Mouse (Mus musculus) Patski (cell line): ENCODE results near the gene Hoxc11. TPM values are rescaled to one million over a fixed set of nuclear protein-coding genes. Genes with fewer than 3 reads are reported as not detected.

ENCODE experiments used
- ATAC-seq: fragments of 100-300 bp; one replicate; pipeline ENCODE4 v1.8.0; 2021
- CTCF ChIA-PET: fragments of 350-600 bp; sonication (Branson Sonifier 250); formaldehyde crosslinking; loops from one replicate; lab custom pipeline; 2022; ENCODE audit warnings: inconsistent platforms; lab: Charles Lee
- POLR2A ChIA-PET: fragments of 350-600 bp; sonication (Branson Sonifier 250); formaldehyde crosslinking; loops from one replicate; lab custom pipeline; 2022; ENCODE audit warnings: antibody characterized with exemption, inconsistent platforms; lab: Charles Lee
- DNase-seq: peaks from one replicate; pipeline ENCODE4 v3.0.0-alpha.2; 2011; ENCODE audit warnings: low read depth, low spot score
- H3K27me3 ChIP-seq: fragments of 371-371 bp; one replicate; pipeline ENCODE4 v1.5.1; 2021
- CTCF ChIP-seq: fragments of 100-300 bp; IDR thresholded peaks from one replicate; pipeline ENCODE4 v1.5.1; 2021
- in situ Hi-C: fragments of 300-500 bp; cut with MboI; formaldehyde crosslinking; loops from 3 replicates; pipeline ENCODE4 v1.11.1; 2018; ENCODE audit warnings: low pct_unique_long_range_greater_than_20kb, mixed read lengths
- polyA plus RNA-seq: library from polyadenylated mRNA; unstranded; gene quantifications from one replicate; pipeline ENCODE4 v1.2.3, GENCODE M21; 2021

The Hoxc11 gene
- polyA plus RNA-seq, 1 experiment from 2014 or later: not detected

DNA sequence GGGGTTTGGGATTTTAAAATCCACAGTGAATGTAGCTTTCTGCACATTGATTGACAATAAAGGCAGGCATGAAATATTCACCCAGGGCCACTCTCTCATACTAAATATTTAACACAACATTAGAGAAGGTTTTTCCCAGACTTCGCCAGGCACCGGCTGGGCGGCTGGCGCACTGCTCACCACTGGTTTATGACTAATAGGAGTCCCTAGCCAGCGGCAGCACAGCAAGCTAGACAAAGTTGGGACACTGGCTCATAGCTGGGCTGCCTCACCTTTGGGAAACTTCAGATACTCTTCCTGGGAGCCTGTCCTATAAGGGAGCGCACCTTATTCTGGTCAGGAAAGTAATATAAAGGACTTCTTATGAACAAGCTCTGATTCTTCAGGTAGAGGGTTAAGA, 666 bp upstream of the Hoxc11 start:
- ATAC-seq (no peak), DNase-seq (no peak)
- in situ Hi-C loops: no loop called here
- no peak for TF ChIP-seq CTCF
- ChIA-PET CTCF (interaction anchor here (1.0 to 1.2 kb wide), 2 partner anchors 10 to 13 kb away, joined by 3 read pairs; partner anchors contain the start of genes Hoxc10 and Hoxc5), POLR2A (interaction anchor here (0.5 to 0.6 kb wide), 2 partner anchors 96 to 209 kb away, joined by 3 to 4 read pairs; no protein-coding TSS in a partner anchor)
- H3K27me3 ChIP-seq: peaks cover 41% of the 10 kb centered on the region

DNA sequence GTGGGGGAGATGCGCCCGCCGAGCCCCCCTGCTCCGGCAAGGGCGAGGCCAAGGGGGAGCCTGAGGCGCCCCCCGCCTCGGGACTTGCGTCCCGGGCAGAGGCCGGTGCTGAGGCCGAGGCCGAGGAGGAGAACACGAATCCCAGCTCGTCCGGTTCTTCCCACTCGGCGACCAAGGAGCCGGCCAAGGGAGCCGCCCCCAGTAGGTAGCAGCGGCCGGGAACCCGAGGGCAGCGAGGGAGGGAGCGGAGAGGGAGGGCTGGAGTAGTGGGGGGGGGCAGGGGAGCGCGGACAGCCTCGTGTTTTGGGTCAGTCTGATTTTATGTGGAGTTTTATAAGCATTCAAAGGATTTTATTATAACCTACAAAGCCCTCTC, 768 bp downstream of the Hoxc11 start:
- H3K27me3 ChIP-seq: peaks cover 41% of the 10 kb centered on the region
- ChIA-PET POLR2A (no interaction called here), CTCF (no interaction called here)
- no peak for TF ChIP-seq CTCF
- ATAC-seq (no peak), DNase-seq (no peak)
- in situ Hi-C loops: no loop called here

DNA sequence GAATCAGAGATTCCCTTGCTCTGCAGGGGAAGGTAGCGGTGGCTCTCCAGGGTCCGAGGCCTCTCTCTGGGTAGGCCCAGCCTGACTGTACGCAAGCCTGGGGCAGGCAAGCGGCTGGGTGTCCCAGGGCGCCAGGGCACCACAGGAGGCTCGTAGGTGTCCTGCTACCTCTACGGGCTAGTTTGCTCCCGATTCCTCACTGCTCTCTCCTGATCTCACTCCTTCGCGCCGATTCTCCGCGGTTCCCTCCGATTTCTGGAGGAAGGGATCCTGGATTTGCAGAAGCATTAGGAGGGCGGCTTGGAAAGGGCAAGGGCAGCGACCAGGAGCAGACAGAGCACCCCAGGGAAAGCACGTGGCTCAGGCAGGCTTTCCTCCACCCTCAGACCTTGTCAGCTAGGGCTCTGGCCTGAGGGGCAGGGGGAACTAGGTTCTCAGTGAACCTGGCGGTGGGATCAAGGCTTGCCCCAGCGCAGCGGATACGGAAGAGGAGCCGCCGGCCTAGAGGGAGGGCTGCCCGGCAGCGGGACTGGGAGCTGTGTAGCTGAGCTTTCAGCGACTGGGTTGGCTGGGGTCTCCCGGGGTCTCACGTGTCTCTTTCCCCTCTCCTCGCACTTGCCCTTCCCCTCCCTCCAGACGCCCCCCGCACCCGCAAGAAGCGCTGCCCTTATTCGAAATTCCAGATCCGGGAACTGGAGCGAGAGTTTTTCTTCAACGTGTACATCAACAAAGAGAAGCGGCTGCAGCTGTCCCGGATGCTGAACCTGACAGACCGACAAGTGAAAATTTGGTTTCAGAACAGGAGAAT, 1.8 kb downstream of the Hoxc11 start:
- DNase-seq: no peak
- peaks cover 41% of the 10 kb centered on the region for H3K27me3 ChIP-seq
- POLR2A ChIA-PET: interaction anchor here (0.6 kb wide), 1 partner anchor 182 kb away, joined by 4 read pairs; no protein-coding TSS in a partner anchor
- in situ Hi-C loops: no loop called here
- no peak for ATAC-seq
- no peak for TF ChIP-seq CTCF
- CTCF ChIA-PET: no interaction called here

DNA sequence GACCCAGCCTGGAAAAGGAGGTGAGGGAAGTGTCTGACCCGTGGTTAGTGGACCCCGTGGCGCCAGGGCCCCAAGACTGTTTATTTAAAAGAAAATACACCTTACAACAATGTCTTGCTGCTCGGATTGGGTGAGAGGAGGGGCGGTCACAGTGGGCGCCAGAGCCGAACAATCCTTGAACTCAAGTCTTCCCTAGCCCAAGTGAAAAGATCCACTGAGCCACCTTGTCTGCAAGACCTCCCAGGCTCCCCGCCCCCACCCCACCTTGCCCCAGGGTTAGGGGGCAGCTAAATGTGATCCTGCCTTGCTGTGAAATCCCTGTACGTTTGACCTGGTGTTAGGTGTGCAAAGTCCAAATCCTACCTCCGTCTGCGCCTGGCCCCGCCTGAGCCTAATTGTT, 2.7 kb downstream of the Hoxc11 start:
- ChIA-PET CTCF (no interaction called here), POLR2A (no interaction called here)
- H3K27me3 ChIP-seq: peaks cover 38% of the 10 kb centered on the region
- TF ChIP-seq CTCF: no peak
- in situ Hi-C loops: no loop called here
- DNase-seq (no peak), ATAC-seq (no peak)

DNA sequence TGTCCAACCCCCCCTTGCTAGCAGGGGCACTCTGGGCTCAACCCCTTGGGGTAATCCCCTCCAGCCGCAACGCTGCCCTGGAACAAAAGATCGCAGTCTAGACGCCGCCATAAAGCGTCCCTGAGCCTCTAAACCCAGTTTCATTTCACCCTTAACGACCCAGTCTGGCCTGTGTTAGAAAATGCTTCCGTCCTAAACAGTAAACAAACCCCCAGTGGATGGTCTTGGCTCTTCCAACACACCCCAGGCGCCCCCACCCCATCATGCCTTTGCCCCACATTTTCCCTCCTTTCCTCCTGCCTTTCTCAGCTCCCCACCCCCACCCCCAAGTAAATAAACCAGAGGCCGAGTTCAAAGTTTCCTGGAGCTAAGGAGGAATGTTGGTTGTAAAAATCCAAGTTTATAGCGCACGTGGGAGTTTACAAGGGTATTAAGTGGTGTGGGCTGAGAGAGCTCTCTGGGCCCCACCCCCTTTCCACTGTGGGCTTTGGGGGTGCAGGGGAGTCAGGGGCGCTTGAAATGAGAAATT, 5.5 kb downstream of the Hoxc11 start:
- DNase-seq (no peak), ATAC-seq (no peak)
- in situ Hi-C loops: loop anchor here (10.0 kb wide), 1 partner anchor 345 kb away; no protein-coding TSS in a partner anchor
- H3K27me3 ChIP-seq: peaks cover 18% of the 10 kb centered on the region
- ChIA-PET CTCF (no interaction called here), POLR2A (no interaction called here)
- no peak for TF ChIP-seq CTCF

DNA sequence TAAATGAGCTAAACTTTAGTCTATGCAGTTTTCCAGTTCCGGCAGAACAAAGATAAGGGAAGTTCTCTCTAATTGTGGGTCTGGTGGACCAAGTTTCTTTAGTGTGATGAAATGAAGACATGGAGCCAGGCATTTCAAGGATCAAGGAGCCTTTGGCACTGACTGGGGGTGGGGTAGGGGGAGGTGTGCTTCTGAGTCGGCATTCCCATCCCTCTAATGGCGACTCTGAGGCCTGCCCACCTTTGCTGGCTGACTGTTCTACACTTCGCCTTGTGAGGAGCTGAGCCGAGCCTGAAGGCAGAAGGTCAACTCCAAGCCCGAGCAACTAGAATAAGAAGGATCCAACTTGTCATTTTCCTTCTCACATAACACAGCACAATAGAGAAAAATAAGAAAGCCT, 7.5 kb downstream of the Hoxc11 start:
- no peak for TF ChIP-seq CTCF
- peaks cover 6% of the 10 kb centered on the region for H3K27me3 ChIP-seq
- POLR2A ChIA-PET: no interaction called here
- ATAC-seq (no peak), DNase-seq (no peak)
- in situ Hi-C loops: loop anchor here (10.0 kb wide), 1 partner anchor 343 kb away; no protein-coding TSS in a partner anchor
- CTCF ChIA-PET: no interaction called here

DNA sequence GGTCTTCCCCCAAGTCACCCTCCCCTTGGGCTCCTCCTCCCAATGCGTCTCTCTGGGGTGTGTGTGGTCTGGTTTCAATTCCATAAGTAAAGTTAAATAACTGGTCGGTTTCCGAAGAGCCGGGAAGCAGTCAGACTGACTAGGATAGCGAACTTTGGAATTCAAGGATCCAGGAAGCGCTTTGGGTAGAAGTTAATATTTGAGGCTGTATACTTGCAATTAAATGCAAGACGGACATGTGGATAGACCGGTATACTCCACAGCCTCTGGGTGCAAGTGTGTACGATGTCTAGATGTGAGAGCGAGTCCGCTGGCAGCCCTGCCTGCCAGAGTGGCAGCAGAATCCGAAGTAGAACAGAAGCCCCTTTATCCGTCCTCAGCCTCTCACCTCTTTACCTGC, 8.3 kb downstream of the Hoxc11 start:
- ATAC-seq (no peak), DNase-seq (no peak)
- POLR2A ChIA-PET: no interaction called here
- peaks cover 3% of the 10 kb centered on the region for H3K27me3 ChIP-seq
- in situ Hi-C loops: loop anchor here (10.0 kb wide), 1 partner anchor 342 kb away; no protein-coding TSS in a partner anchor
- no peak for TF ChIP-seq CTCF
- CTCF ChIA-PET: no interaction called here

DNA sequence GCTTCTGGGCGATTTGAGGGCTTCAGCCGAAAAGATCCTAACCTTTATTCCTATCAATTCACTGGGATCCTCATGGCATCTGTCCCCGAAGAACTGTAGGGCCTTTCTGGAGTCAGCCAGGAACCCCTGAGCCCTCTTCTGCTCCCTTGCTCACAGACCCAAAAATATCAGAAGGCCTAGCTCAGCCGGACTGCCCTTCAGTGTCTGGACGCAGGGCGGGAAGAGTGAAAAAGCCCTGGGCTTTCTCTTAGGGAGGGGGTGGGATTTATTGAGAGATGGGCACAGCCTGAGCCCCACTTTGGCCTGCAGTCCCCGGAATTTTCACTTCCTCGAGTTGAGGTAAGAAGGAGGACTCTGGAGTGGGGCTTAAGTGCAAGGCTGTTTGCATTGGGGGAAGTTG, 9.0 kb downstream of the Hoxc11 start:
- ATAC-seq (no peak), DNase-seq (no peak)
- CTCF ChIA-PET: interaction anchor here (1.2 kb wide), 1 partner anchor 10 kb away, joined by 3 read pairs; the partner anchor contains the start of gene Hoxc11
- no peak for TF ChIP-seq CTCF
- POLR2A ChIA-PET: no interaction called here
- no peaks in the 10 kb centered on the region for H3K27me3 ChIP-seq
- in situ Hi-C loops: loop anchor here (10.0 kb wide), 1 partner anchor 342 kb away; no protein-coding TSS in a partner anchor

DNA sequence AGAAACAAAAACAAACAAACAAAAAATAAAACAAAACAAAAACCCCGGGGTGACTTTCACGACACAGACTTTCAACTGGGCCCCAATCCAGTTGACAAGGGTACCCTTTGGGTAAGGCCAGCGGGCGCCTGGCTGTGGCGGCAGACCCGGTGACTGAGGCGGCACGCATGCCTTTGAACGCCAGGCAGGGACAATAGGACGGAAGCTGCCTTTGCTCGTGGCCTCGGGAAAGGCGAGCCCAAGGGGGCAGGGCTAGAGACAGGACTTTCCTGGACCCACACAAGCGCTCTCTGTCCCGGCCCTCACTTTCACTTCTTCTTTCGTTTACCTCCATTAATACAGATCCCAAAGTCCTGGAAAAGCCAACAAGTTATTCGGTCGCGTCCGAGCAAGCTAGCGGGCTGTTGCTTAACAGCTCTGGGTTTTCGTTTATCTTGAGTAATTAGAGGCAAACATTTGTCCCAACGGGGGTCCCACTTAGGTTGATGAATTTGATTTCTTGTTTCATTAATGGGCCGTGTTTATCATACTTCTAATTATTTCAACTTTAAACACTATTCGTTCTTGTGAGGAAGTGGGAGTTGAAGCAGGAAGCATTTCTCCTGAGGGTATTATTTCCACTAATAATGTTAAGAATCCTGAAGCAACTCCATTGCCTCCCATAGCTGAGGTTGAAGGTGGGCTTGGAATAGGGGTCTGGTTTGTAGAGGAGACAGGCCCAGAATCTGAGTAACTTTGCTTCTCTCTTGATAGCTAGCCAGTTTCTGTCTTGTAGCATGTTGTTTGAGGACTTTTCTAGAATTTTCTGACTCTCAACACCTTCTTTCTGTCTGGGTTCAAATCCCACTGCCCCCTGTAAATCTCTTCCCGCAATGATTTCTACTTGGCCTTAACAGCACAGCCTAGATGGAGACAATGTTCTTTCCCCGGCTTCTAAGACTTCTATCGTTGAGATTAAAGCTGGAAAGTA, 9.7 kb downstream of the Hoxc11 start:
- H3K27me3 ChIP-seq: no peaks in the 10 kb centered on the region
- no peak for TF ChIP-seq CTCF
- ChIA-PET CTCF (interaction anchor here (1.2 kb wide), 1 partner anchor 10 kb away, joined by 3 read pairs; the partner anchor contains the start of gene Hoxc11), POLR2A (interaction anchor here (0.6 to 1.2 kb wide), 2 partner anchors 92 to 215 kb away, joined by 3 read pairs; no protein-coding TSS in a partner anchor)
- no peak for ATAC-seq
- in situ Hi-C loops: loop anchor here (10.0 kb wide), 1 partner anchor 341 kb away; no protein-coding TSS in a partner anchor
- no peak for DNase-seq
